Mouse (Mus musculus) cerebellum, adult 2 months (tissue): ENCODE results near the gene Zfp316.

Experiments used
- CTCF ChIP-seq: fragments of 200-500 bp; IDR thresholded peaks from 2 replicates; pipeline ENCODE4 v1.5.1; 2011; ENCODE audit warnings: low read depth, mild to moderate bottlenecking, control low read depth, low read length, moderate library complexity, borderline replicate concordance; ENCODE audit not compliant: insufficient read depth
- POLR2A ChIP-seq: fragments of 200-500 bp; IDR thresholded peaks from 2 replicates; pipeline ENCODE4 v1.6.1; 2011; ENCODE audit warnings: low read length, control low read depth, borderline replicate concordance; ENCODE audit not compliant: insufficient read depth

GRCm38 (mm10) chr5:143266794-143267193 lies 3.0 kb downstream of the Zfp316 start:
- no peak for TF ChIP-seq POLR2A
- TF ChIP-seq CTCF = no peak
